27 mouse cellular contexts compared by ENCODE assay signal in the genomic region with DNA sequence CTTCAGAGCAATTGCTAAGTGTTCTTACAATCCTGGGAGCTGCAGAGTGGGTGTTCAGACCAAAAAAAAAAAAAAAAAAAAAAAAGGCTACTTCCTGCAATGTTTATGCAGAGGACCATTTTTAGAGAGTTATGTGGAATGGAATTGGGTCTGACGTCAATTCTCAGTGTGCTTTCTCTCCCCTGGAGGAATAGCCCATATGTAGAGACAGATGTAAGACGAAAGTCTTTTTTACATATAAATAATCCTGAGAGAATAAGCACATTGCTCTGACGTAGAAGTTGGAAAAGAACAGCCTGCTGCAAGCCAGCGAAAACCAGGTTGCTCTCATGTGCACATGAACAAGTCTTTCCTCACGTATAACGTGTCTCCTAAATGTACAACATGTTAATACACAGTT. TPM values are rescaled to one million over a fixed set of nuclear protein-coding genes. Genes with fewer than 3 reads are reported as not detected.
DNase-seq lines count a peak whose midpoint lies in the region; ATAC-seq and TF ChIP-seq lines count a peak whose summit lies in the region.
"Had no signal": no experiment of that assay in that cellular context is flagged by ENCODE, and none has a peak within 500 bp of the region (broad histone marks: within the 10 kb centered on the region; RNA-seq: fewer than 3 reads in every experiment).

No protein-coding gene starts in this region.

- WGBS in liver, embryonic 14.5 days (ENCODE audit: insufficient replicate concordance) = 81% methylated on average over 6 of the region's 6 CpGs
- 72% methylated on average over 6 of the region's 6 CpGs for WGBS in stomach, embryonic 16.5 days
- WGBS in hindbrain, embryonic 13.5 days = 90% methylated on average over 6 of the region's 6 CpGs

- H3K27ac ChIP-seq in layer of hippocampus, adult 2 months = peak overlapping the region; percentile 69; the same call in 1 of the 2 replicates
- H3K27ac ChIP-seq in liver, embryonic 14.5 days = peak overlapping the region; percentile 5; the same call in 1 of the 2 replicates
- H3K27ac ChIP-seq in cortical plate, adult 2 months (ENCODE audit: insufficient read depth, low read length) = peak overlapping the region; percentile 9; the same call in 1 of the 2 replicates
- H3K27ac ChIP-seq in stomach, embryonic 16.5 days (ENCODE audit: low read length) = no peak overlapping the region; the same call in 1 of the 2 replicates
- no peak overlapping the region for H3K27ac ChIP-seq in hindbrain, embryonic 13.5 days
- H3K27ac ChIP-seq: embryonic facial prominence, embryonic 15.5 days; forebrain, embryonic 15.5 days; hindbrain, postnatal 0 days; limb, embryonic 15.5 days; lung, embryonic 15.5 days; neural tube, embryonic 12.5 days had no signal

- peaks cover 46 to 50% of the 10 kb centered on the region in 2 experiments for H3K4me1 ChIP-seq in liver, embryonic 14.5 days (replicated peaks; ENCODE audit: control insufficient read depth in 2 of 2, insufficient read depth in 2 of 2, low read length in 1 of 2)
- peaks cover 7% of the 10 kb centered on the region for H3K4me1 ChIP-seq in cortical plate, adult 2 months (ENCODE audit: control insufficient read depth, insufficient read depth, low read length)
- no peaks in the 10 kb centered on the region for H3K4me1 ChIP-seq in stomach, embryonic 16.5 days (ENCODE audit: control insufficient read depth, insufficient read depth, low read length)
- no peaks in the 10 kb centered on the region for H3K4me1 ChIP-seq in hindbrain, embryonic 13.5 days (replicated peaks)
- H3K4me1 ChIP-seq: embryonic facial prominence, embryonic 15.5 days; forebrain, embryonic 15.5 days; limb, embryonic 15.5 days; lung, embryonic 15.5 days; neural tube, embryonic 12.5 days had no signal

- TF ChIP-seq CTCF in layer of hippocampus, adult 2 months (conservative IDR thresholded peaks at IDR 0.05) = no peak
- TF ChIP-seq CTCF in liver, embryonic 14.5 days (IDR thresholded peaks at IDR 0.05; ENCODE audit: low read depth) = no peak
- no peak for TF ChIP-seq CTCF in cortical plate, adult 2 months (IDR thresholded peaks at IDR 0.05; ENCODE audit: extremely low read depth, insufficient read depth, low read length)

- no peak overlapping the region for H3K4me2 ChIP-seq in liver, embryonic 14.5 days (ENCODE audit: low read depth)
- H3K4me2 ChIP-seq in stomach, embryonic 16.5 days (ENCODE audit: low read depth, low read length) = no peak overlapping the region
- no peak overlapping the region for H3K4me2 ChIP-seq in hindbrain, embryonic 13.5 days
- H3K4me2 ChIP-seq: embryonic facial prominence, embryonic 15.5 days; forebrain, embryonic 15.5 days; heart, embryonic 11.5 days; limb, embryonic 15.5 days; lung, embryonic 15.5 days; neural tube, embryonic 12.5 days had no signal

- no peak for TF ChIP-seq EP300 in liver, embryonic 14.5 days (IDR thresholded peaks at IDR 0.05; ENCODE audit: low read depth)

- no peak for TF ChIP-seq POLR2A in cortical plate, adult 2 months (IDR thresholded peaks at IDR 0.05; ENCODE audit: extremely low read depth, insufficient read depth, low read length)

- peaks cover 3% of the 10 kb centered on the region for H3K9me3 ChIP-seq in liver, embryonic 14.5 days (ENCODE audit: control insufficient read depth, low read length)
- H3K9me3 ChIP-seq in stomach, embryonic 16.5 days (replicated peaks; ENCODE audit: control insufficient read depth, low read length) = no peaks in the 10 kb centered on the region
- H3K9me3 ChIP-seq in hindbrain, embryonic 13.5 days = no peaks in the 10 kb centered on the region
- H3K9me3 ChIP-seq: embryonic facial prominence, embryonic 15.5 days; forebrain, embryonic 15.5 days; G1E; limb, embryonic 15.5 days; lung, embryonic 15.5 days; megakaryocyte, embryonic 14.5 days; neural tube, embryonic 12.5 days had no signal

- DNase-seq in layer of hippocampus, adult 2 months (ENCODE audit: low spot score in 2 of 2) = peak in 1 of 2 experiments; percentile 31
- DNase-seq in layer of hippocampus, adult 11-12 months (ENCODE audit: low spot score) = no peak
- no peak for DNase-seq in liver, embryonic 14.5 days (ENCODE audit: low read depth in 3 of 3, low spot score in 3 of 3)
- DNase-seq in liver = no peak
- no peak for DNase-seq in kidney, adult 18-20 months
- DNase-seq: B cell, adult 2 months; cerebellum, adult 2 months; cerebellum, postnatal 36 days; gastrocnemius, postnatal 10 days; lung, postnatal 36 days; midbrain, embryonic 14.5 days; thymus, postnatal 14 days had no signal

- ATAC-seq in liver, embryonic 14.5 days (ENCODE audit: insufficient read depth) = no peak
- ATAC-seq in stomach, embryonic 16.5 days (ENCODE audit: insufficient read depth, low FRiP score) = peak; percentile 33; the same call in 1 of the 2 replicates
- no peak for ATAC-seq in hindbrain, embryonic 13.5 days (ENCODE audit: low FRiP score)
- ATAC-seq: forebrain, embryonic 15.5 days; hindbrain, postnatal 0 days; intestine, embryonic 16.5 days; Patski had no signal

- H3K36me3 ChIP-seq in liver, embryonic 14.5 days (replicated peaks; ENCODE audit: control insufficient read depth, insufficient read depth, low read depth) = peaks cover 11% of the 10 kb centered on the region
- 0 out of 2 replicates have a peak, but pooled peaks cover 3% of the 10 kb centered on the region for H3K36me3 ChIP-seq in stomach, embryonic 16.5 days (ENCODE audit: control insufficient read depth, insufficient read depth, low read length)
- peaks cover 65% of the 10 kb centered on the region for H3K36me3 ChIP-seq in hindbrain, embryonic 13.5 days

- no peak overlapping the region for H3K4me3 ChIP-seq in layer of hippocampus, adult 2 months
- H3K4me3 ChIP-seq in liver, embryonic 14.5 days (ENCODE audit: insufficient read depth in 1 of 2, low read depth in 2 of 2, low read length in 2 of 2) = no peak overlapping the region
- H3K4me3 ChIP-seq in cortical plate, adult 2 months (ENCODE audit: insufficient read depth, low read length) = no peak overlapping the region
- no peak overlapping the region for H3K4me3 ChIP-seq in stomach, embryonic 16.5 days (replicated peaks; ENCODE audit: low read length)
- H3K4me3 ChIP-seq in hindbrain, embryonic 13.5 days = no peak overlapping the region
- H3K4me3 ChIP-seq: embryonic facial prominence, embryonic 15.5 days; forebrain, embryonic 15.5 days; limb, embryonic 15.5 days; lung, embryonic 15.5 days; megakaryocyte, embryonic 14.5 days; neural tube, embryonic 12.5 days had no signal

- H3K9ac ChIP-seq in liver, embryonic 14.5 days (replicated peaks) = no peak overlapping the region
- no peak overlapping the region for H3K9ac ChIP-seq in stomach, embryonic 16.5 days (ENCODE audit: low read length)
- H3K9ac ChIP-seq in hindbrain, embryonic 13.5 days = no peak overlapping the region
- H3K9ac ChIP-seq: embryonic facial prominence, embryonic 15.5 days; forebrain, embryonic 15.5 days; limb, embryonic 15.5 days; lung, embryonic 15.5 days; neural tube, embryonic 12.5 days had no signal

- H3K27me3 ChIP-seq in liver, embryonic 14.5 days (ENCODE audit: control insufficient read depth, insufficient read depth, low read length) = no peaks in the 10 kb centered on the region
- no peaks in the 10 kb centered on the region for H3K27me3 ChIP-seq in stomach, embryonic 16.5 days (ENCODE audit: control insufficient read depth, insufficient read depth, low read length)
- no peaks in the 10 kb centered on the region for H3K27me3 ChIP-seq in hindbrain, embryonic 13.5 days
- H3K27me3 ChIP-seq: CH12.LX; embryonic facial prominence, embryonic 15.5 days; forebrain, embryonic 15.5 days; limb, embryonic 15.5 days; lung, embryonic 15.5 days; megakaryocyte, embryonic 14.5 days; neural tube, embryonic 12.5 days; Patski had no signal

RNA-seq across cellular contexts. Expression of gene Ppp2r1b, which starts 25.4 kb away (rescaled TPM):
- 10 to 100 TPM; 14.9 to 18.1 TPM for total RNA-seq in layer of hippocampus, adult 2 months (2021)
- polyA plus RNA-seq in liver, embryonic 14.5 days (2012; rRNA removed) = 20.9 and 27.7 TPM in 2 replicates
- 69.1 and 75.0 TPM in 2 replicates for polyA plus RNA-seq in liver, embryonic 14.5 days (2014; fragmentation: Nextera tagmentation; extraction: Ambion mirVana)
- 13.2 and 14.9 TPM in 2 replicates for polyA plus RNA-seq in cortical plate, adult 2 months (2012; rRNA removed)
- polyA plus RNA-seq in stomach, embryonic 16.5 days (2015; fragmentation: Nextera tagmentation; extraction: Ambion mirVana) = 79.3 and 87.5 TPM in 2 replicates
- polyA plus RNA-seq in hindbrain, embryonic 13.5 days (2015; fragmentation: Nextera tagmentation; extraction: Ambion mirVana) = 53.5 and 54.4 TPM in 2 replicates

RNA-seq across cellular contexts. Expression of gene 1110032A03Rik, which starts 44.4 kb away (rescaled TPM):
- total RNA-seq in layer of hippocampus, adult 2 months (2021) = 10 to 100 TPM; 29.6 to 30.2 TPM
- polyA plus RNA-seq in liver, embryonic 14.5 days (2012; rRNA removed) = 11.4 and 11.5 TPM in 2 replicates
- 15.8 and 16.9 TPM in 2 replicates for polyA plus RNA-seq in liver, embryonic 14.5 days (2014; fragmentation: Nextera tagmentation; extraction: Ambion mirVana)
- polyA plus RNA-seq in cortical plate, adult 2 months (2012; rRNA removed) = 101 and 102 TPM in 2 replicates
- polyA plus RNA-seq in stomach, embryonic 16.5 days (2015; fragmentation: Nextera tagmentation; extraction: Ambion mirVana) = 28.5 and 31.1 TPM in 2 replicates
- 60.4 and 64.6 TPM in 2 replicates for polyA plus RNA-seq in hindbrain, embryonic 13.5 days (2015; fragmentation: Nextera tagmentation; extraction: Ambion mirVana)

RNA-seq across cellular contexts. Expression of gene Alg9, which starts 44.9 kb away (rescaled TPM):
- 10 to 100 TPM; 29.0 to 31.1 TPM for total RNA-seq in layer of hippocampus, adult 2 months (2021)
- 10.1 and 10.8 TPM in 2 replicates for polyA plus RNA-seq in liver, embryonic 14.5 days (2012; rRNA removed)
- 12.7 and 13.5 TPM in 2 replicates for polyA plus RNA-seq in liver, embryonic 14.5 days (2014; fragmentation: Nextera tagmentation; extraction: Ambion mirVana)
- 22.2 and 23.7 TPM in 2 replicates for polyA plus RNA-seq in cortical plate, adult 2 months (2012; rRNA removed)
- 36.7 and 40.5 TPM in 2 replicates for polyA plus RNA-seq in stomach, embryonic 16.5 days (2015; fragmentation: Nextera tagmentation; extraction: Ambion mirVana)
- polyA plus RNA-seq in hindbrain, embryonic 13.5 days (2015; fragmentation: Nextera tagmentation; extraction: Ambion mirVana) = 47.2 and 53.7 TPM in 2 replicates

RNA-seq across cellular contexts. Expression of gene Fdxacb1, which starts 51.7 kb away (rescaled TPM):
- total RNA-seq in layer of hippocampus, adult 2 months (2021) = 1 to 10 TPM; 5.5 to 6.3 TPM
- 4.0 and 5.2 TPM in 2 replicates for polyA plus RNA-seq in liver, embryonic 14.5 days (2012; rRNA removed)
- 9.4 and 12.8 TPM in 2 replicates for polyA plus RNA-seq in liver, embryonic 14.5 days (2014; fragmentation: Nextera tagmentation; extraction: Ambion mirVana)
- polyA plus RNA-seq in cortical plate, adult 2 months (2012; rRNA removed) = 6.6 and 7.9 TPM in 2 replicates
- polyA plus RNA-seq in stomach, embryonic 16.5 days (2015; fragmentation: Nextera tagmentation; extraction: Ambion mirVana) = 11.1 and 11.7 TPM in 2 replicates
- polyA plus RNA-seq in hindbrain, embryonic 13.5 days (2015; fragmentation: Nextera tagmentation; extraction: Ambion mirVana) = 11.5 and 12.3 TPM in 2 replicates

Comparison
In these comparisons a context has a peak if more than half of its experiments do, and no peak if none do; other contexts are left out.
1. H3K27ac ChIP-seq: peak in layer of hippocampus, adult 2 months (single experiment), liver, embryonic 14.5 days (single experiment) and cortical plate, adult 2 months (single experiment); none in stomach, embryonic 16.5 days (single experiment) and hindbrain, embryonic 13.5 days (single experiment).